10 mouse cellular contexts compared by ENCODE assay signal in the genomic region with DNA sequence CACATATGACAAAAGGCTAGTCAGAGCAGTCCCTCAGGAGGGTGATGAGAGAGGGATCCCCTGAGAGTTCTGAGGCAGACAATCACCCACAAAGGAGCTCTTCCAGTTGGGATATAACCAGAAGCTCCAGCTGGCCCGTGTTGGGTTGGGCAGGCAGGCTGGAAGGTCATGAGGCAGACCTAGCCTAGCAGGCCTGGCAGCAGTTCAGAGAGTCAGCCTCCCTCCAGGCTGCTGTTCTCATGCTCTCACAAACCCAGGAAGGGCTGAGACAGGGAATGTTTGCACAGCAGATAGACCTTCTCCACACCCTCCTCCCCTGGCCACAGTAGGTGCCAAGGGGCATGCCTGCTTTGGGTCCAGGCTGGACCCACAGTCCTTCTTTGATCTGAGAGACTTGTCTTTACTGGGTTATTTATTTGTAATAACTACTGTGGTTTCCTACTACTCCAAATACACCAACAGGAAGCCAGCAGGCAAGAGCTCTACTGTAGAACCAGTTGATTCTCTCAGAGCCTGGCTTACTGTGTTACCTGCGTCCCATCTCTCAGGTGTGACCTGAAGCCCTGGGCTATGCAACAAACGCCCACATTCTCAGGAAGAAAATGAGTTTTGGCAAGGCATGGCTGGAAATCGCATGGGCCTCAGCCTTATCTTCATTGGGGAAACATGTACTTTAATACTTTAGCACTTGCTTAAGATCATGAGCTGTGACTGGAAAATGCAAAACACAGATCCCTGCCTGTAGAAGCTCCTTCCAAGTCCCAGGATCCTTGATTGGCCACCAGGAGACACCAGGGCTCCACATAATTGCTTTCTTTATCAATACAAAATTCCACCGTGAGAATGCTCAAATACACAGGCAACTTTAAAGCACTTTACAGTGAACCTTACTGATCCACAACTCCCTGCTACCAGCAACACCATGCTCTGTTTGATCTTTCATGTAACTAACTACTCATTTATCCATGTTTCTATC.
DNase-seq lines count a peak whose midpoint lies in the region; ATAC-seq and TF ChIP-seq lines count a peak whose summit lies in the region.
"Had no signal": no experiment of that assay in that cellular context is flagged by ENCODE, and none has a peak within 500 bp of the region (broad histone marks: within the 10 kb centered on the region; RNA-seq: fewer than 3 reads in every experiment).

No protein-coding gene starts in this region.

- no peaks in the 10 kb centered on the region for H3K9me3 ChIP-seq in intestine, embryonic 16.5 days (ENCODE audit: control insufficient read depth, low read length)
- H3K9me3 ChIP-seq in liver, embryonic 12.5 days (replicated peaks), result no peaks in the 10 kb centered on the region
- H3K9me3 ChIP-seq in midbrain, embryonic 15.5 days, result no peaks in the 10 kb centered on the region
- H3K9me3 ChIP-seq: midbrain, embryonic 12.5 days had no signal

- no peak overlapping the region for H3K9ac ChIP-seq in intestine, embryonic 16.5 days (ENCODE audit: low read depth, low read length)
- H3K9ac ChIP-seq in liver, embryonic 12.5 days, result no peak overlapping the region
- H3K9ac ChIP-seq in midbrain, embryonic 15.5 days, result no peak overlapping the region
- H3K9ac ChIP-seq: midbrain, embryonic 12.5 days had no signal

- ATAC-seq in intestine, embryonic 16.5 days, result peak; percentile 68
- no peak for ATAC-seq in liver, embryonic 12.5 days
- ATAC-seq in midbrain, embryonic 15.5 days (replicated peaks), result no peak

- peak overlapping the region; percentile 68 for H3K27ac ChIP-seq in intestine, embryonic 16.5 days (ENCODE audit: low read length)
- no peak overlapping the region for H3K27ac ChIP-seq in thymus, adult 2 months (ENCODE audit: control insufficient read depth, insufficient read depth, low read length)
- H3K27ac ChIP-seq in left cerebral cortex, adult 2 months, result no peak overlapping the region
- H3K27ac ChIP-seq in liver, embryonic 12.5 days, result no peak overlapping the region
- no peak overlapping the region for H3K27ac ChIP-seq in midbrain, embryonic 15.5 days
- H3K27ac ChIP-seq: midbrain, embryonic 12.5 days had no signal

- TF ChIP-seq POLR2A in thymus, adult 2 months (IDR thresholded peaks at IDR 0.05; ENCODE audit: control insufficient read depth, extremely low read depth, insufficient read depth, low read length, poor library complexity), result no peak

- 52% methylated on average over 5 of the region's 5 CpGs for WGBS in intestine, embryonic 16.5 days
- WGBS in thymus, adult 2 months, result 77% methylated on average over 5 of the region's 5 CpGs
- WGBS in liver, embryonic 12.5 days (ENCODE audit: insufficient replicate concordance), result 50% methylated on average over 5 of the region's 5 CpGs
- 70% methylated on average over 5 of the region's 5 CpGs for WGBS in midbrain, embryonic 15.5 days

- H3K4me2 ChIP-seq in intestine, embryonic 16.5 days (ENCODE audit: low read depth, low read length), result no peak overlapping the region
- H3K4me2 ChIP-seq in liver, embryonic 12.5 days, result no peak overlapping the region
- no peak overlapping the region for H3K4me2 ChIP-seq in midbrain, embryonic 15.5 days
- H3K4me2 ChIP-seq: midbrain, embryonic 12.5 days had no signal

- intact Hi-C loops in left cerebral cortex, adult 2 months (cut with DNase I), result no loop called here

- TF ChIP-seq CTCF in thymus, adult 2 months (IDR thresholded peaks at IDR 0.05; ENCODE audit: borderline replicate concordance, control insufficient read depth, extremely low read depth, insufficient read depth, low read length, poor library complexity), result no peak
- TF ChIP-seq CTCF in left cerebral cortex, adult 2 months (IDR thresholded peaks at IDR 0.05), result no peak

- no peaks in the 10 kb centered on the region for H3K36me3 ChIP-seq in intestine, embryonic 16.5 days (ENCODE audit: control insufficient read depth, insufficient read depth, low read length)
- H3K36me3 ChIP-seq in thymus, adult 2 months (ENCODE audit: control insufficient read depth, insufficient read depth, low read length), result no peaks in the 10 kb centered on the region
- H3K36me3 ChIP-seq in liver, embryonic 12.5 days, result no peaks in the 10 kb centered on the region
- H3K36me3 ChIP-seq in midbrain, embryonic 15.5 days (replicated peaks), result no peaks in the 10 kb centered on the region
- H3K36me3 ChIP-seq: midbrain, embryonic 12.5 days had no signal

- peak; percentile 65 for DNase-seq in adrenal gland, postnatal 10 days
- DNase-seq in cerebellum, postnatal 25 days, result peak; percentile 62 to 78
- peak; percentile 82 for DNase-seq in lung, postnatal 36 days
- DNase-seq in thymus, adult 2 months, result no peak
- no peak for DNase-seq in left cerebral cortex, adult 2 months (ENCODE audit: extremely low spot score in 1 of 2, low spot score in 2 of 2)

- peaks cover 15% of the 10 kb centered on the region for H3K4me1 ChIP-seq in intestine, embryonic 16.5 days (ENCODE audit: control insufficient read depth, insufficient read depth, low read length)
- no peaks in the 10 kb centered on the region for H3K4me1 ChIP-seq in thymus, adult 2 months (replicated peaks; ENCODE audit: control insufficient read depth, insufficient read depth, low read length)
- H3K4me1 ChIP-seq in liver, embryonic 12.5 days, result no peaks in the 10 kb centered on the region
- H3K4me1 ChIP-seq in midbrain, embryonic 15.5 days, result no peaks in the 10 kb centered on the region
- H3K4me1 ChIP-seq: midbrain, embryonic 12.5 days had no signal

- H3K4me3 ChIP-seq in intestine, embryonic 16.5 days (ENCODE audit: low read length), result no peak overlapping the region
- no peak overlapping the region for H3K4me3 ChIP-seq in thymus, adult 2 months (ENCODE audit: control insufficient read depth, insufficient read depth, low read length)
- H3K4me3 ChIP-seq in left cerebral cortex, adult 2 months, result no peak overlapping the region
- H3K4me3 ChIP-seq in liver, embryonic 12.5 days, result no peak overlapping the region
- H3K4me3 ChIP-seq in midbrain, embryonic 15.5 days, result no peak overlapping the region
- H3K4me3 ChIP-seq: erythroblast, embryonic 14.5 days; midbrain, embryonic 12.5 days had no signal

- no peaks in the 10 kb centered on the region for H3K27me3 ChIP-seq in intestine, embryonic 16.5 days (replicated peaks; ENCODE audit: control insufficient read depth, insufficient read depth, low read length)
- H3K27me3 ChIP-seq in thymus, adult 2 months (ENCODE audit: control insufficient read depth, insufficient read depth, low read length), result no peaks in the 10 kb centered on the region
- no peaks in the 10 kb centered on the region for H3K27me3 ChIP-seq in liver, embryonic 12.5 days (replicated peaks)
- no peaks in the 10 kb centered on the region for H3K27me3 ChIP-seq in midbrain, embryonic 15.5 days (replicated peaks)
- H3K27me3 ChIP-seq: midbrain, embryonic 12.5 days had no signal

Comparison
In these comparisons a context has a peak if more than half of its experiments do, and no peak if none do; other contexts are left out.
1. DNase-seq: peak in adrenal gland, postnatal 10 days (single experiment), cerebellum, postnatal 25 days (2 of 2) and lung, postnatal 36 days (single experiment); none in thymus, adult 2 months (single experiment) and left cerebral cortex, adult 2 months (0 of 2).